Mouse (Mus musculus) erythroblast, adult 5-6 weeks (primary cell): ENCODE results near the gene Dglucy. TPM values are rescaled to one million over a fixed set of nuclear protein-coding genes. Genes with fewer than 3 reads are reported as not detected.

Experiments
- ATAC-seq: replicated peaks from 2 replicates; pipeline ENCODE4 v1.8.0; 2016; ENCODE audit warnings: moderate number of reproducible peaks, mild to moderate bottlenecking, moderate TSS enrichment, inconsistent platforms; ENCODE audit not compliant: poor library complexity, low FRiP score, severe bottlenecking
- total RNA-seq, 2 experiments: library from RNA; stranded (forward) in 1 of 2; stranded (reverse) in 1 of 2; fragments of 150-400 nt in 1 of 2; fragments of 200-764, 138-1000 nt in 1 of 2; gene quantifications; 2 replicates each; pipeline versions ENCODE4 v1.2.3 to v1.2.4; 2015 to 2017; ENCODE audit warnings: low replicate concordance in 2 of 2

The Dglucy gene
- total RNA-seq, 2 experiments from 2014 or later = 6.1 to 11.8 TPM

- ATAC-seq = no peak
Measured at GRCm38 (mm10) chr12:100908298-100909034, 129.6 kb downstream of the Dglucy start.

DNA sequence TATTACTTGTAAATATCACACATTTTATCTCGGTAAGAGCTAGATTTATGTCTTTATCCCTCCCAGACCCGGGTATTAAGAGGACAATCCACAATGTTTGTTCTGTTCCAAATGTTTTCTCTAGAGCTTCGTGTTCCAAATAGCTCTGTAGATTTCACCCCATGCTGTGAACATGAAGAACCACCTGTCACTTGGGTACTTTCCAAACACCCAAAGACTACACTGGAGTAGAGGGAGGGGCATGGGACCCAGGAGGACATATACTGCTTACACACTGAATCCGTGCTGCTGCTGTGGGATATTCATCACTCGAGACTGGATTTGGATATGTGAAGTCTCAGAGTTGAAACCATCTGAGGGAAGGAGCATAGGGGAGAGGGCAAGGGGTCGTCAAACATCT is 130.9 kb downstream of the Dglucy start:
- ATAC-seq = no peak

- peak; percentile 48 for ATAC-seq
Measured at GRCm38 (mm10) chr12:100910731-100911130, 131.9 kb downstream of the Dglucy start.

GRCm38 (mm10) chr12:100924646-100925339 is 145.9 kb downstream of the Dglucy start:
- no peak for ATAC-seq

- ATAC-seq = peak; percentile 63; the same call in 1 of the 2 replicates
Measured at GRCm38 (mm10) chr12:100925644-100926619, 147.1 kb downstream of the Dglucy start.

GRCm38 (mm10) chr12:100928286-100928685 is 149.4 kb downstream of the Dglucy start:
- no peak for ATAC-seq

DNA sequence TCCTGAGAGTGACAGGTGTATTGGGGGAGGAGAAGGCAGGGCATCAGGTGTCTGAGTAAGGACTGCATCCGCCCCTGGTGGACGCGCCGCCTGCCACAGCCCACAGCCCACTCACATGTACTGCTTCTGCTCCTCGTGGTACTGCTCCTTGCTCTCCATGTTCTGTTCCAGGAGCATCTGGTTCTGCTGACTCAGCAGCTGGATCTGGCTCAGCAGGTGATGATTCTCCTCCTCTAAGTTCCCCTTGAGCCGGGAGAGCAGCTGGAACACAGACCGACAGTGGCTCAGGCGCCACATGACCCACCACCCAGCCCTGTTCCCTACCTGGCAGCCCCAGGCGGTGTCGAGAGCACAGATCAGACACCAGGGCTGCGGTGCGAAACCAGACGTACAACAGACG is 152.8 kb downstream of the Dglucy start:
- ATAC-seq = no peak

GRCm38 (mm10) chr12:100934796-100935195 is 155.9 kb downstream of the Dglucy start:
- no peak for ATAC-seq

DNA sequence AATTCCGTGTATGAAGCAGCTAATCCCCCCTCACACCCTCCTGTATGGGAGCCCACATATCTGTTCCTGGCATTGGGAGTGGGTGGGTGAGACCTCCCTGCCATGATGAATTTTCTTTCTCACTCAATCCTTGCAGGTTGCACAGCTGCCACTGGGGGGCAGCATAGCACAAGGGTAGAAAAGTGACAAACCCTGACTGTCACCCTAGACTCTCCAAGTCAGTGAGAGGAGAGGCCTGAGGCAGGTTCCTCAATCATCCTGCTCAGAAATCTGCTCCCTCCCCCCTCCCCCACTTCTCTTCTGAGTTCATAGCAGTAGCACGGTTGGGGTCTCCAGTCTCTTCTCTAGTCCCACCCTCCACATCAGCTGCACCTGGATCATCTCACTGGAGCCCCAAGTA is 157.3 kb downstream of the Dglucy start:
- peak; percentile 80 for ATAC-seq

- ATAC-seq = peak; percentile 18; the same call in 1 of the 2 replicates
Measured at GRCm38 (mm10) chr12:100936737-100937136, 157.9 kb downstream of the Dglucy start.

GRCm38 (mm10) chr12:100937441-100938360 is 158.8 kb downstream of the Dglucy start:
- no peak for ATAC-seq

- ATAC-seq = no peak
Measured at GRCm38 (mm10) chr12:100941361-100941760, 162.5 kb downstream of the Dglucy start.

- ATAC-seq = no peak
Measured at GRCm38 (mm10) chr12:100943146-100943545, 164.3 kb downstream of the Dglucy start.

DNA sequence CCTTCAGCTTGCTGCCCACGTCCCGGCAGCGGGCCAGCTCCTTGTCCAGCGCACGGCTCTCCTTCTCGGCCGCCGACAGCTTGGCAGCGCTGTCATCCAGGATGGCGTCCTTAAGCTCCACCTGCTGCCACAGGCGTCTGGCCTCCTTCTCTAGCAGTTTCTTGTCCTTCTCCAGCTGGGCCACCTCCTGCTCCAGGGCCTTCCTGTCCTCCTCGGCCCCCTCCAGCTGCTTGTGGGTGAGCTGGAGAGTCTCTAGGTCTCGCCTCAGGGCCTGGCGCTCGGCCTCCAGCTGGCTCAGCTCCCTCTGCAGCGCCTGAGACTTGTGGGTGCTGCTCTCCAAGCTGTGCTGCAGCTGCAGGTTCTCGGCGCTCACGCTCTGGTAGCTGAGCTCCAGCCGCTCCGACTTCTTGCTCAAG is 166.1 kb downstream of the Dglucy start:
- no peak for ATAC-seq

DNA sequence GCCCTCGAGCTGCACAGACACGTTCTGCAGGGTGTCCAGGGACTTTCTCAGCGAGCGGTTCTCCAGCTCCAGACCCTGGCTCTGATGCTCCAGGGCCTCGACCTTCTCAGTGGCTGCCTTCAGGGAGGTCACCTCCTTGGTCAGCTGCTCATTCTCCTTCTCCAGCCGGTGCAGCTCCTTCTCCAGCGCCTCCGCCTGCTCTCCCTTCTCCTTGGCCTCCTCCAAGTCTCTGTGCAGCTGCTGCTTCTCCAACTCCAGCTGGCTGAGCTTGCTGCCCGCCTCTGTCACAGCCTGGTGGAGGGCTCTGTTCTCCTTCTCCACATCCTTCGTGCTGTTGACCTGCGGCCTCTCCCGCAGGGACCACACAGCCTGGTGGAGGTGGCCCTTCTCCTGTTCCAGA is 166.6 kb downstream of the Dglucy start:
- no peak for ATAC-seq

DNA sequence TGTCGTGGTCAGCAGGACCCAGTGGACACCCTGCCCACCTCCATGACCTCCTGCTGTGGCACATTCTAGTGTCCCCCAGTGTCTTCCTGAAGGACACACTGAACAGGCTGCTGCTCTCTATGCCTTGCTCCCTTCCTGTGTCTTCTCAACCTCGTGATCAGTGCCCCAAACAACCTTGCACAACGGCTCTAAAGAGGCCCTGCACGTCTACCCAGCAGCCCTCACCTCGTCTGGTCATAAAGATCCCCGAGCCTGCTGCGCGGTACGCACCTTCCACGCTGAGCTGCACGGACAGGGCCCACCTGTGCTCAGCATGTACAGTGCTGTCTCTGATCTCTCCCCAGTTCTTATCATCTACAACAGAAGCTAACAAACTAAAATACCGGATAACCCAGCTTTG is 167.1 kb downstream of the Dglucy start:
- no peak for ATAC-seq
